In the genomic region with DNA sequence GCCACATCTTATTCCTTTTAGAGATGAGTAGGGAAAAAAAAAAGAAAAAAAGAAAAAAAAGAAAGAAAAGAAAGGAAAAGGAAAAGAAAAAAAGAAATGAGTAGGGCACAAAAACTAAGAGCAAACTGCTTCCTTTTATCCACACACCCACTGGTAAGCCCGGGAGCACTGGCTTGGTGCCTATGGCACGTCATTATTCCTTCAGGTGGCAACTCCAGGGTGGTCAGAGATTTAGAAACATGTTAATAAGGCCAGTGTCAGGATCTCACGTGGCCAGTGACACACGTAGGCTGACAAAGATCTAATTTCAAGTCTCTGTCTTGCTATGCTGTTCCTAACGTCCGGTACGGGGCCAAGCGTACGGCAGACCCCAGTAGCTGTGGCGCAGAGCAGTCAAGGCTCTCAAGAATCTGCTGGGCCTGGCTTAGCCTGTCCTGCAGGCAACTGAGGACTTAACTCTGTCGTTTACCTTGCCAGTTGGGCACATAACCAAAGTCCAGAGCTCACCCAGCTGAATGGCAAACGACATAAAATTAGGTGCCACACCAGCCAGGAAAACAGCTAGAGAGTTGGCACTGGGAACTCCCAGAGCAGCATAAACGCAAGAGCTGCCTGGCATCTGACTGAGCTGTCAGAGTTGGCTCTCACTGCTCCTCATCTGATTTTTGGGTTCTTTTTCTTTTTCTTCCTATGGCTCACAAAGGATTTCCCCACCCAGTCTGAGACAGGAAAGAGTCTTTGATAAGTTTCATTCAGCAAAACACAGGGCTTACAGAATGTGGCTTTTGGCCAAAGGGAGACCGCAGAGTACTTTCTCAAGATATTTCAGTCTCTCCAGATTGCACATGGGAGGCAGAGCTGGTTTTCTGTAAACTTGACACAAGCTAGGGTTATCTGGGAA, we compare ENCODE assay signal across 10 mouse cellular contexts.
DNase-seq lines count a peak whose midpoint lies in the region; ATAC-seq lines count a peak whose summit lies in the region.
"Had no signal": no experiment of that assay in that cellular context is flagged by ENCODE, and none has a peak within 500 bp of the region (broad histone marks: within the 10 kb centered on the region; RNA-seq: fewer than 3 reads in every experiment).

No protein-coding gene starts in this region.

- H3K27ac ChIP-seq in forebrain, embryonic 14.5 days (ENCODE audit: low read depth, low read length), result peak overlapping the region; percentile 0; the same call in 1 of the 2 replicates
- H3K27ac ChIP-seq in forebrain, embryonic 10.5 days, result no peak overlapping the region
- peak overlapping the region; percentile 69 for H3K27ac ChIP-seq in heart, embryonic 15.5 days

- no peaks in the 10 kb centered on the region for H3K27me3 ChIP-seq in forebrain, embryonic 14.5 days (replicated peaks; ENCODE audit: control insufficient read depth, insufficient read depth, low read length)
- H3K27me3 ChIP-seq in forebrain, embryonic 10.5 days (ENCODE audit: poor library complexity, severe bottlenecking), result no peaks in the 10 kb centered on the region
- no peaks in the 10 kb centered on the region for H3K27me3 ChIP-seq in heart, embryonic 15.5 days

- peak; percentile 58 for DNase-seq in forebrain, embryonic 14.5 days (ENCODE audit: low spot score)
- DNase-seq in forebrain, embryonic 10.5 days (ENCODE audit: extremely low spot score, low spot score), result no peak
- peak; percentile 5 for DNase-seq in ovary, adult 18-20 months (ENCODE audit: low spot score)
- DNase-seq in ovary, postnatal 10 days (ENCODE audit: low spot score), result no peak
- no peak for DNase-seq in natural killer cell, adult 2 months (ENCODE audit: low spot score in 2 of 2)
- no peak for DNase-seq in thymus, adult 18-20 months
- DNase-seq: thymus, postnatal 36 days had no signal

- no peaks in the 10 kb centered on the region for H3K9me3 ChIP-seq in forebrain, embryonic 14.5 days (replicated peaks; ENCODE audit: control insufficient read depth, low read length)
- no peaks in the 10 kb centered on the region for H3K9me3 ChIP-seq in forebrain, embryonic 10.5 days
- no peaks in the 10 kb centered on the region for H3K9me3 ChIP-seq in heart, embryonic 15.5 days (replicated peaks)

- peak; percentile 15; the same call in 1 of the 2 replicates for ATAC-seq in forebrain, embryonic 14.5 days
- peak; percentile 8; the same call in 1 of the 2 replicates for ATAC-seq in heart, embryonic 15.5 days (replicated peaks; ENCODE audit: insufficient number of reproducible peaks, insufficient read depth, low FRiP score, low read depth)
- no peak for ATAC-seq in CD4-positive, CD25-positive, alpha-beta regulatory T cell, adult 4 months

- H3K4me3 ChIP-seq in forebrain, embryonic 14.5 days (ENCODE audit: low read depth, low read length), result no peak overlapping the region
- H3K4me3 ChIP-seq in forebrain, embryonic 10.5 days, result no peak overlapping the region
- H3K4me3 ChIP-seq in heart, embryonic 15.5 days, result no peak overlapping the region
- H3K4me3 ChIP-seq: erythroblast, embryonic 14.5 days had no signal

- H3K4me1 ChIP-seq in forebrain, embryonic 14.5 days (ENCODE audit: control insufficient read depth, insufficient read depth, low read length), result no peaks in the 10 kb centered on the region
- H3K4me1 ChIP-seq in forebrain, embryonic 10.5 days, result no peaks in the 10 kb centered on the region
- peaks cover 13% of the 10 kb centered on the region for H3K4me1 ChIP-seq in heart, embryonic 15.5 days (replicated peaks)

- WGBS in forebrain, embryonic 14.5 days, result 74% methylated on average over 14 of the region's 14 CpGs
- WGBS in forebrain, embryonic 10.5 days, result 90% methylated on average over 14 of the region's 14 CpGs
- 69% methylated on average over 14 of the region's 14 CpGs for WGBS in heart, embryonic 15.5 days

- H3K36me3 ChIP-seq in forebrain, embryonic 14.5 days (ENCODE audit: control insufficient read depth, insufficient read depth, low read length), result peaks cover 60% of the 10 kb centered on the region
- peaks cover 61% of the 10 kb centered on the region for H3K36me3 ChIP-seq in forebrain, embryonic 10.5 days (replicated peaks)
- peaks cover 32% of the 10 kb centered on the region; the same call in 1 of the 2 replicates for H3K36me3 ChIP-seq in heart, embryonic 15.5 days

- no peak overlapping the region for H3K4me2 ChIP-seq in forebrain, embryonic 14.5 days (ENCODE audit: low read length)
- no peak overlapping the region for H3K4me2 ChIP-seq in heart, embryonic 15.5 days

- H3K9ac ChIP-seq in forebrain, embryonic 14.5 days (ENCODE audit: low read length), result no peak overlapping the region
- H3K9ac ChIP-seq in heart, embryonic 15.5 days, result no peak overlapping the region; the same call in 1 of the 2 replicates

Comparison
In these comparisons a context has a peak if more than half of its experiments do, and no peak if none do; other contexts are left out.
1. DNase-seq: peak in forebrain, embryonic 14.5 days (single experiment) and ovary, adult 18-20 months (single experiment); none in forebrain, embryonic 10.5 days (single experiment), ovary, postnatal 10 days (single experiment), natural killer cell, adult 2 months (0 of 2) and thymus, adult 18-20 months (0 of 2).